Mouse (Mus musculus) urinary bladder, postnatal 36 days (tissue): ENCODE data around the gene Gm45021.

ENCODE experiments used
- DNase-seq, 2 experiments: peaks; one replicate each; pipeline ENCODE4 v3.0.0; 2022; ENCODE audit warnings: low spot score in 2 of 2, mixed read lengths in 1 of 2

The Gm45021 gene

DNA sequence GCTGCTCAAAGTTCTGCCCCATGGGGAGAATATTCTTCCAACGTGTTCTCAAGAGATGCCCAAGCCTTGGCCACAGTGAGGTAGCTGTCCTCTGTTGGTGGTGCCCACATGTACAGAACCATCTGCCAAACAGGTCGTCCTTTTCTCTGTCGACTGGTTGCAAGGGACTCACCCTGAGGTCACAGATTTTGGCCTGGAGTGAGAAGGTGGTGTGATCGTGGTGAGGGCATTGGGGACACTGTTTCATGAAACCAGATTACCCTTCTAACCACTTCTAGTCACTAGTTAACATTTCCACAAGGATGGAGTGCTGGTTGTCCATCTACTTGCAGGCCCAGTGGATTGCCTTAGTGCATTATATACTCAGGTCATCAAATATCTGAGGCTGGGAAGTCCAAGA, 59.4 kb downstream of the Gm45021 start:
- no peak for DNase-seq

DNA sequence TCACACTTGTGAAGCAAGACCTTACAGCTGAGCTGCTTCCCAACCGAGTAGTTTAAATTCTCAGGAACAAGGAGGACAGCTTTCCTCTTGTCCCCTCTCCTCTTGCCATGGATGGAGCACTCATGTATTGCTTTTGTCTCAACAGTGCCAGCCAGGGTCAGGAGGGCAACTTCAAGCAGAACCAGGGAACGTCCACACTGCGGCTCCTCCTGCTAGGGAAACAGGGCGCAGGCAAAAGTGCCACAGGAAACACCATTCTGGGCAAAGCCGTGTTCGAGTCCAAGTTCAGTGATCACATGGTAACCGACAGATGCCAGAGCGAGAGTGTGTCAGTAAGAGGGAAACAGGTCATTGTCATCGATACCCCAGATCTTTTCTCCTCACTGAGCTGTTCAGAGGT, 60.6 kb downstream of the Gm45021 start:
- DNase-seq = no peak

DNA sequence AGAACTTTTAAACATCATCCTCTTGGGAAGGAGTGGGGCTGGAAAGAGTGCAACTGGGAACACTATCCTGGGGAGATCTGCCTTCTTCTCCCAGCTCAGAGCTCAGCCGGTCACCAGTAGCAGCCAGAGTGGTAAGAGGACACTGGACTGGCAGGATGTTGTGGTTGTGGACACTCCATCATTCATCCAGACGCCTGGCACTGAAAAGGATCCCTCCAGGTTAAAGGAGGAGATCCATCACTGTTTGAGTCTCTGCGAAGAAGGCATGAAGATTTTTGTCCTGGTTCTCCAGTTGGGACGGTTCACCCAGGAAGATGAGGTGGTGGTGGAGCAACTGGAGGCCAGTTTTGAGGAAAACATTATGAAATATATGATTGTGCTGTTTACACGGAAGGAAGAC, 69.3 kb downstream of the Gm45021 start:
- DNase-seq = no peak
